Mouse (Mus musculus) colon, adult 2 months (tissue): ENCODE data around the gene Fra10ac1. TPM values are rescaled to one million over a fixed set of nuclear protein-coding genes. Genes with fewer than 3 reads are reported as not detected.

ENCODE experiments used
- polyA plus RNA-seq: library from polyadenylated mRNA; depleted of rRNA; stranded (reverse); fragments of >200 nt; gene quantifications from 2 replicates; pipeline ENCODE4 v1.2.3, GENCODE M21; 2012; rRNA removed

Gene Fra10ac1
- polyA plus RNA-seq, result 2.3 and 2.7 TPM in 2 replicates

GRCm38 (mm10) chr19:38223905-38224684 is at the start of gene Fra10ac1:
Fra10ac1 (minus strand) TSS chr19:38224156.

GRCm38 (mm10) chr19:38264505-38265500 is 40.8 kb upstream of the Fra10ac1 start, which contains the start of gene Lgi1:
Lgi1 (plus strand) TSS chr19:38264536.

Other genes with a start within 250 kb of the Fra10ac1 start
- 14.4 and 20.9 TPM in 2 replicates for gene Myof, start 180.6 kb downstream of the Fra10ac1 start, polyA plus RNA-seq
- 1.2 and 1.6 TPM in 2 replicates for gene Cep55, start 169.1 kb downstream of the Fra10ac1 start, polyA plus RNA-seq
- 77.9 and 151 TPM in 2 replicates for gene Ffar4, start 127.1 kb downstream of the Fra10ac1 start, polyA plus RNA-seq
- gene Rbp4, start 98.9 kb downstream of the Fra10ac1 start, polyA plus RNA-seq, result 47.2 and 56.3 TPM in 2 replicates
- not detected in 2 replicates for gene Pde6c, start 91.4 kb downstream of the Fra10ac1 start, polyA plus RNA-seq
- 0.03 and 0.05 TPM in 2 replicates for gene Lgi1, start 40.4 kb upstream of the Fra10ac1 start, polyA plus RNA-seq
- gene Slc35g1, start 171.8 kb upstream of the Fra10ac1 start, polyA plus RNA-seq, result 25.1 and 30.7 TPM in 2 replicates